Mouse (Mus musculus) spleen, adult 2 months (tissue): Measurements from ENCODE around the gene 2610507B11Rik. TPM values are rescaled to one million over a fixed set of nuclear protein-coding genes. Genes with fewer than 3 reads are reported as not detected.
"Not testable (repeated sequence)": the region's sequence is repeated elsewhere in the genome, so short reads cannot be mapped to it uniquely, and the experiment has no call there.

Experiments
- DNase-seq, 2 experiments: peaks; one replicate each; pipeline versions ENCODE4 v3.0.0 to v3.0.0-alpha.2; 2012 to 2021; ENCODE audit warnings: low spot score in 2 of 2, low read depth in 1 of 2
- H3K27ac ChIP-seq: fragments of 200-500 bp; 2 replicates; pipeline ENCODE4 v1.5.1; 2012; ENCODE audit warnings: low read length, inconsistent platforms; ENCODE audit not compliant: insufficient read depth
- H3K27me3 ChIP-seq: fragments of 200-500 bp; 2 replicates; pipeline ENCODE4 v1.6.1; 2012; ENCODE audit warnings: mild to moderate bottlenecking, moderate library complexity, low read length, inconsistent platforms; ENCODE audit not compliant: control insufficient read depth, insufficient read depth
- H3K36me3 ChIP-seq: fragments of 200-500 bp; 2 replicates; pipeline ENCODE4 v1.6.1; 2012; ENCODE audit warnings: mild to moderate bottlenecking, low read length, inconsistent platforms; ENCODE audit not compliant: control insufficient read depth, insufficient read depth
- H3K4me1 ChIP-seq: fragments of 200-500 bp; 2 replicates; pipeline ENCODE4 v1.6.1; 2011; ENCODE audit warnings: inconsistent platforms; ENCODE audit not compliant: control insufficient read depth, insufficient read depth, insufficient read length
- H3K4me3 ChIP-seq: fragments of 200-500 bp; 2 replicates; pipeline ENCODE4 v1.5.1; 2011; ENCODE audit warnings: mild to moderate bottlenecking, inconsistent platforms; ENCODE audit not compliant: insufficient read depth, insufficient read length; ENCODE audit errors: extremely low read depth
- CTCF ChIP-seq: fragments of 200-500 bp; IDR thresholded peaks from 2 replicates; pipeline ENCODE4 v1.5.1; 2011; ENCODE audit warnings: mild to moderate bottlenecking, inconsistent platforms; ENCODE audit not compliant: insufficient read depth, insufficient read length, insufficient replicate concordance; ENCODE audit errors: extremely low read depth
- POLR2A ChIP-seq: fragments of 200-500 bp; IDR thresholded peaks from 2 replicates; pipeline ENCODE4 v1.6.1; 2011; ENCODE audit warnings: low read depth, low read length, inconsistent platforms
- WGBS: fragments of 180-500 bp; shearing (Covaris S2); methylation state at CpG from one replicate; pipeline ENCODE4 v1.1.7; 2018; 5-methylcytosine and 5-hydroxymethylcytosine counted together
- polyA plus RNA-seq: library from polyadenylated mRNA; depleted of rRNA; stranded (reverse); fragments of >200 nt; gene quantifications from 2 replicates; pipeline ENCODE4 v1.2.3, GENCODE M21; 2012

2610507B11Rik gene
- polyA plus RNA-seq, 1 experiment = 41.4 TPM

GRCm38 (mm10) chr11:78262550-78262949 lies 998 bp downstream of the 2610507B11Rik start:
- DNase-seq = peak; percentile 39 to 47
- no peak overlapping the region for H3K27ac ChIP-seq
- TF ChIP-seq CTCF (peak; percentile 53; the same call in 1 of the 2 replicates), POLR2A (no peak)
- no peaks in the 10 kb centered on the region for H3K27me3 ChIP-seq
- H3K4me1 ChIP-seq = 0 out of 2 replicates have a peak, but pooled peaks cover 2% of the 10 kb centered on the region
- WGBS = 4% methylated on average over 8 of the region's 8 CpGs
- H3K4me3 ChIP-seq = no peak overlapping the region
- H3K36me3 ChIP-seq = peaks cover 28% of the 10 kb centered on the region

- no peak for DNase-seq
- no peaks in the 10 kb centered on the region for H3K27me3 ChIP-seq
- H3K4me1 ChIP-seq = 0 out of 2 replicates have a peak, but pooled peaks cover 2% of the 10 kb centered on the region
- TF ChIP-seq CTCF (no peak), POLR2A (no peak)
- H3K27ac ChIP-seq = no peak overlapping the region
- H3K36me3 ChIP-seq = peaks cover 48% of the 10 kb centered on the region
- H3K4me3 ChIP-seq = no peak overlapping the region
- WGBS = 94% methylated on average over 6 of the region's 6 CpGs
These were observed 4.0 kb downstream of the 2610507B11Rik start for GRCm38 (mm10) chr11:78265571-78265970.

GRCm38 (mm10) chr11:78271986-78272385 lies 10.4 kb downstream of the 2610507B11Rik start:
- Histone ChIP-seq H3K27ac (no peak overlapping the region), H3K27me3 (no peaks in the 10 kb centered on the region), H3K4me1 (no peaks in the 10 kb centered on the region), H3K4me3 (no peak overlapping the region), H3K36me3 (peaks cover 62% of the 10 kb centered on the region)
- 94% methylated on average over 13 of the region's 13 CpGs for WGBS
- no peak for DNase-seq
- TF ChIP-seq CTCF (no peak), POLR2A (no peak)

GRCm38 (mm10) chr11:78275596-78275995 lies 14.0 kb downstream of the 2610507B11Rik start:
- Histone ChIP-seq H3K4me3 (no peak overlapping the region), H3K4me1 (no peaks in the 10 kb centered on the region; the same call in 1 of the 2 replicates), H3K27me3 (no peaks in the 10 kb centered on the region), H3K27ac (no peak overlapping the region), H3K36me3 (peaks cover 60% of the 10 kb centered on the region)
- WGBS = 94% methylated on average over 1 of the region's 1 CpGs
- no peak for DNase-seq
- TF ChIP-seq CTCF (no peak), POLR2A (no peak)

- H3K4me1 ChIP-seq, DNase-seq, H3K27ac ChIP-seq, H3K4me3 ChIP-seq, H3K27me3 ChIP-seq: not testable (repeated sequence)
- H3K36me3 ChIP-seq = peaks cover 63% of the 10 kb centered on the region
- WGBS = 94% methylated on average over 4 of the region's 4 CpGs
These were observed 14.6 kb downstream of the 2610507B11Rik start for GRCm38 (mm10) chr11:78276169-78276568.

GRCm38 (mm10) chr11:78278853-78279252 lies 17.3 kb downstream of the 2610507B11Rik start:
- Histone ChIP-seq H3K27ac (no peak overlapping the region), H3K4me3 (no peak overlapping the region), H3K36me3 (peaks cover 57% of the 10 kb centered on the region), H3K4me1 (no peaks in the 10 kb centered on the region; the same call in 1 of the 2 replicates), H3K27me3 (no peaks in the 10 kb centered on the region)
- TF ChIP-seq CTCF (no peak), POLR2A (no peak)
- WGBS = 87% methylated on average over 7 of the region's 7 CpGs
- DNase-seq = no peak

GRCm38 (mm10) chr11:78279586-78279985 lies 18.0 kb downstream of the 2610507B11Rik start:
- Histone ChIP-seq H3K4me1 (no peaks in the 10 kb centered on the region; the same call in 1 of the 2 replicates), H3K36me3 (peaks cover 58% of the 10 kb centered on the region), H3K4me3 (no peak overlapping the region), H3K27ac (no peak overlapping the region), H3K27me3 (no peaks in the 10 kb centered on the region)
- TF ChIP-seq CTCF = no peak
- TF ChIP-seq POLR2A = no peak
- 96% methylated on average over 4 of the region's 4 CpGs for WGBS
- no peak for DNase-seq
